Mouse (Mus musculus): ENCODE results near the gene Fcer1g. TPM values are rescaled to one million over a fixed set of nuclear protein-coding genes. Genes with fewer than 3 reads are reported as not detected.

The Fcer1g gene
- polyA plus RNA-seq, 1 experiment, result 317 TPM

- 60% methylated on average over 11 of the region's 11 CpGs for WGBS
- no peak overlapping the region for H3K4me3 ChIP-seq (replicated peaks; ENCODE audit: control insufficient read depth, low read depth, low read length)
- H3K27ac ChIP-seq (ENCODE audit: control insufficient read depth, insufficient read depth, low read depth, low read length, poor library complexity), result no peak overlapping the region
- TF ChIP-seq CTCF (IDR thresholded peaks at IDR 0.05; ENCODE audit: control insufficient read depth, insufficient read depth, low read length) (no peak), POLR2A (IDR thresholded peaks at IDR 0.05; ENCODE audit: borderline replicate concordance, control insufficient read depth, low read depth, low read length) (no peak)
- H3K4me1 ChIP-seq (ENCODE audit: control insufficient read depth, insufficient read depth, low read length), result no peaks in the 10 kb centered on the region
These were observed 40.0 kb downstream of the Fcer1g start for GRCm38 (mm10) chr1:171193911-171194830.

- Histone ChIP-seq H3K4me1 (ENCODE audit: control insufficient read depth, insufficient read depth, low read length) (no peaks in the 10 kb centered on the region), H3K27ac (ENCODE audit: control insufficient read depth, insufficient read depth, low read depth, low read length, poor library complexity) (no peak overlapping the region), H3K4me3 (replicated peaks; ENCODE audit: control insufficient read depth, low read depth, low read length) (no peak overlapping the region)
- WGBS, result 74% methylated on average over 18 of the region's 18 CpGs
- TF ChIP-seq POLR2A (IDR thresholded peaks at IDR 0.05; ENCODE audit: borderline replicate concordance, control insufficient read depth, low read depth, low read length), result no peak
- no peak for TF ChIP-seq CTCF (IDR thresholded peaks at IDR 0.05; ENCODE audit: control insufficient read depth, insufficient read depth, low read length)
These were observed 40.9 kb downstream of the Fcer1g start for GRCm38 (mm10) chr1:171193093-171193840.

GRCm38 (mm10) chr1:171192283-171192682 is 41.9 kb downstream of the Fcer1g start:
- Histone ChIP-seq H3K27ac (ENCODE audit: control insufficient read depth, insufficient read depth, low read depth, low read length, poor library complexity) (no peak overlapping the region), H3K4me3 (replicated peaks; ENCODE audit: control insufficient read depth, low read depth, low read length) (no peak overlapping the region), H3K4me1 (ENCODE audit: control insufficient read depth, insufficient read depth, low read length) (no peaks in the 10 kb centered on the region)
- 85% methylated on average over 10 of the region's 10 CpGs for WGBS
- TF ChIP-seq CTCF (IDR thresholded peaks at IDR 0.05; ENCODE audit: control insufficient read depth, insufficient read depth, low read length) (no peak), POLR2A (IDR thresholded peaks at IDR 0.05; ENCODE audit: borderline replicate concordance, control insufficient read depth, low read depth, low read length) (no peak)

- WGBS, result 87% methylated on average over 9 of the region's 9 CpGs
- Histone ChIP-seq H3K4me1 (ENCODE audit: control insufficient read depth, insufficient read depth, low read length) (no peaks in the 10 kb centered on the region), H3K4me3 (replicated peaks; ENCODE audit: control insufficient read depth, low read depth, low read length) (no peak overlapping the region), H3K27ac (ENCODE audit: control insufficient read depth, insufficient read depth, low read depth, low read length, poor library complexity) (no peak overlapping the region)
- TF ChIP-seq POLR2A (IDR thresholded peaks at IDR 0.05; ENCODE audit: borderline replicate concordance, control insufficient read depth, low read depth, low read length), result no peak
These were observed 43.3 kb downstream of the Fcer1g start for GRCm38 (mm10) chr1:171190832-171191231.

GRCm38 (mm10) chr1:171189476-171190114 is 44.6 kb downstream of the Fcer1g start:
- H3K4me1 ChIP-seq (ENCODE audit: control insufficient read depth, insufficient read depth, low read length), result no peaks in the 10 kb centered on the region
- WGBS, result 72% methylated on average over 14 of the region's 14 CpGs
- no peak overlapping the region for H3K27ac ChIP-seq (ENCODE audit: control insufficient read depth, insufficient read depth, low read depth, low read length, poor library complexity)
- TF ChIP-seq POLR2A (IDR thresholded peaks at IDR 0.05; ENCODE audit: borderline replicate concordance, control insufficient read depth, low read depth, low read length) (no peak), CTCF (IDR thresholded peaks at IDR 0.05; ENCODE audit: control insufficient read depth, insufficient read depth, low read length) (no peak)
- H3K4me3 ChIP-seq (replicated peaks; ENCODE audit: control insufficient read depth, low read depth, low read length), result no peak overlapping the region

GRCm38 (mm10) chr1:171189046-171189445 is 45.1 kb downstream of the Fcer1g start:
- WGBS, result 63% methylated on average over 8 of the region's 8 CpGs
- Histone ChIP-seq H3K27ac (ENCODE audit: control insufficient read depth, insufficient read depth, low read depth, low read length, poor library complexity) (no peak overlapping the region), H3K4me3 (replicated peaks; ENCODE audit: control insufficient read depth, low read depth, low read length) (no peak overlapping the region), H3K4me1 (ENCODE audit: control insufficient read depth, insufficient read depth, low read length) (no peaks in the 10 kb centered on the region)
- TF ChIP-seq CTCF (IDR thresholded peaks at IDR 0.05; ENCODE audit: control insufficient read depth, insufficient read depth, low read length), result no peak
- TF ChIP-seq POLR2A (IDR thresholded peaks at IDR 0.05; ENCODE audit: borderline replicate concordance, control insufficient read depth, low read depth, low read length), result no peak

- Histone ChIP-seq H3K4me3 (replicated peaks; ENCODE audit: control insufficient read depth, low read depth, low read length) (no peak overlapping the region), H3K27ac (ENCODE audit: control insufficient read depth, insufficient read depth, low read depth, low read length, poor library complexity) (no peak overlapping the region), H3K4me1 (ENCODE audit: control insufficient read depth, insufficient read depth, low read length) (no peaks in the 10 kb centered on the region; the same call in 1 of the 2 replicates)
- no peak for TF ChIP-seq POLR2A (IDR thresholded peaks at IDR 0.05; ENCODE audit: borderline replicate concordance, control insufficient read depth, low read depth, low read length)
- TF ChIP-seq CTCF (IDR thresholded peaks at IDR 0.05; ENCODE audit: control insufficient read depth, insufficient read depth, low read length), result no peak
- 14% methylated on average over 13 of the region's 13 CpGs for WGBS
These were observed 46.1 kb downstream of the Fcer1g start for GRCm38 (mm10) chr1:171187851-171188700.
